Mouse (Mus musculus) WW6 (cell line): ENCODE data around the gene Ccr10.
"Not testable (repeated sequence)": the region's sequence is repeated elsewhere in the genome, so short reads cannot be mapped to it uniquely, and the experiment has no call there.

Source experiments
- DNase-seq: peaks from one replicate; pipeline ENCODE4 v3.0.0-alpha.2; 2013; ENCODE audit warnings: low read depth, low spot score

The Ccr10 gene

GRCm38 (mm10) chr11:101125008-101125407 is 50.2 kb downstream of the Ccr10 start:
- DNase-seq = not testable (repeated sequence)

GRCm38 (mm10) chr11:101124494-101124893 is 50.7 kb downstream of the Ccr10 start:
- DNase-seq = not testable (repeated sequence)
